Mouse (Mus musculus): ENCODE data around the gene Adgrf1. TPM values are rescaled to one million over a fixed set of nuclear protein-coding genes. Genes with fewer than 3 reads are reported as not detected.

Gene Adgrf1
- polyA plus RNA-seq, 1 experiment from 2014 or later = not detected

GRCm38 (mm10) chr17:43368171-43368576 is 98.0 kb downstream of the Adgrf1 start:
- no peak overlapping the region for H3K27ac ChIP-seq (replicated peaks)
- H3K4me2 ChIP-seq = no peak overlapping the region
- H3K9ac ChIP-seq = no peak overlapping the region
- H3K36me3 ChIP-seq = no peaks in the 10 kb centered on the region
- no peaks in the 10 kb centered on the region for H3K4me1 ChIP-seq (replicated peaks)
- WGBS = 67% methylated on average over 5 of the region's 5 CpGs
- H3K4me3 ChIP-seq = no peak overlapping the region
- ATAC-seq (ENCODE audit: low FRiP score, low read depth) = no peak
- no peaks in the 10 kb centered on the region for H3K27me3 ChIP-seq
- no peaks in the 10 kb centered on the region for H3K9me3 ChIP-seq

- 74% methylated on average over 4 of the region's 4 CpGs for WGBS
- Histone ChIP-seq H3K27me3 (no peaks in the 10 kb centered on the region), H3K9me3 (no peaks in the 10 kb centered on the region), H3K4me3 (no peak overlapping the region), H3K4me2 (no peak overlapping the region), H3K4me1 (replicated peaks) (no peaks in the 10 kb centered on the region), H3K27ac (replicated peaks) (no peak overlapping the region), H3K9ac (no peak overlapping the region), H3K36me3 (no peaks in the 10 kb centered on the region)
- no peak for ATAC-seq (ENCODE audit: low FRiP score, low read depth)
These were observed 102.5 kb downstream of the Adgrf1 start for GRCm38 (mm10) chr17:43372604-43373003.

GRCm38 (mm10) chr17:43374020-43374419 is 103.9 kb downstream of the Adgrf1 start:
- Histone ChIP-seq H3K4me2 (no peak overlapping the region), H3K27me3 (no peaks in the 10 kb centered on the region), H3K4me1 (replicated peaks) (no peaks in the 10 kb centered on the region), H3K27ac (replicated peaks) (no peak overlapping the region), H3K36me3 (no peaks in the 10 kb centered on the region), H3K4me3 (no peak overlapping the region), H3K9me3 (no peaks in the 10 kb centered on the region), H3K9ac (no peak overlapping the region)
- no peak for ATAC-seq (ENCODE audit: low FRiP score, low read depth)
- WGBS = 63% methylated on average over 4 of the region's 4 CpGs

Other genes with a start within 250 kb of the Adgrf1 start
- gene Adgrf5, start 90.1 kb downstream of the Adgrf1 start, polyA plus RNA-seq (2015; fragmentation: Nextera tagmentation; extraction: Ambion mirVana) = 7.6 and 9.0 TPM in 2 replicates
- 0.07 and 0.12 TPM in 2 replicates for gene Mep1a, start 232.5 kb downstream of the Adgrf1 start, polyA plus RNA-seq (2015; fragmentation: Nextera tagmentation; extraction: Ambion mirVana)

Data from hindbrain, embryonic 15.5 days (tissue).